Mouse (Mus musculus) embryonic facial prominence, embryonic 10.5 days (tissue): ENCODE results near the gene Atf6. TPM values are rescaled to one million over a fixed set of nuclear protein-coding genes. Genes with fewer than 3 reads are reported as not detected.

Source experiments
- DNase-seq: peaks from one replicate; pipeline ENCODE4 v3.0.0-alpha.2; 2017; ENCODE audit warnings: low spot score
- H3K27ac ChIP-seq: fragments of 300-500 bp; sonication (generic); replicated peaks from 2 replicates; pipeline ENCODE4 v1.5.1; 2016; ENCODE audit warnings: mild to moderate bottlenecking
- H3K27me3 ChIP-seq: fragments of 300-500 bp; sonication (generic); replicated peaks from 2 replicates; pipeline ENCODE4 v1.6.1; 2016; ENCODE audit warnings: low read depth, mild to moderate bottlenecking; ENCODE audit not compliant: poor library complexity, severe bottlenecking
- H3K36me3 ChIP-seq: fragments of 300-500 bp; sonication (generic); replicated peaks from 2 replicates; pipeline ENCODE4 v1.6.1; 2016; ENCODE audit warnings: mild to moderate bottlenecking, moderate library complexity
- H3K4me1 ChIP-seq: fragments of 300-500 bp; sonication (generic); 2 replicates; pipeline ENCODE4 v1.6.1; 2016
- H3K4me3 ChIP-seq: fragments of 300-500 bp; sonication (generic); 2 replicates; pipeline ENCODE4 v1.5.1; 2016; ENCODE audit warnings: mild to moderate bottlenecking, moderate library complexity
- H3K9me3 ChIP-seq: fragments of 300-500 bp; sonication (generic); 2 replicates; pipeline ENCODE4 v1.6.1; 2016; ENCODE audit warnings: mild to moderate bottlenecking
- WGBS: fragments of 180-500 bp; shearing (Covaris S2); methylation state at CpG from one replicate; pipeline ENCODE4 v1.1.7; 2016; 5-methylcytosine and 5-hydroxymethylcytosine counted together
- polyA plus RNA-seq: library from polyadenylated mRNA; unstranded; fragments of >200 nt; fragmentation: Nextera tagmentation; extraction: Ambion mirVana; gene quantifications from 2 replicates; pipeline ENCODE4 v1.2.1, GENCODE M21; 2016

Gene Atf6
- polyA plus RNA-seq, 1 experiment from 2014 or later = 7.0 TPM

GRCm38 (mm10) chr1:170815287-170816004, 52.1 kb downstream of the Atf6 start:
- H3K27me3 ChIP-seq = no peaks in the 10 kb centered on the region
- no peak for DNase-seq
- no peak overlapping the region for H3K27ac ChIP-seq
- 95% methylated on average over 2 of the region's 2 CpGs for WGBS
- H3K4me3 ChIP-seq = no peak overlapping the region
- peaks cover 7% of the 10 kb centered on the region; the same call in 1 of the 2 replicates for H3K36me3 ChIP-seq
- H3K4me1 ChIP-seq = 0 out of 2 replicates have a peak, but pooled peaks cover 2% of the 10 kb centered on the region
- no peaks in the 10 kb centered on the region for H3K9me3 ChIP-seq

- no peak for DNase-seq
- H3K27me3 ChIP-seq = no peaks in the 10 kb centered on the region
- peaks cover 7% of the 10 kb centered on the region; the same call in 1 of the 2 replicates for H3K36me3 ChIP-seq
- no peak overlapping the region for H3K4me3 ChIP-seq
- H3K9me3 ChIP-seq = no peaks in the 10 kb centered on the region
- no peak overlapping the region for H3K27ac ChIP-seq
- WGBS = 79% methylated on average over 5 of the region's 5 CpGs
- H3K4me1 ChIP-seq = no peaks in the 10 kb centered on the region
Observed at GRCm38 (mm10) chr1:170812822-170813221, 54.7 kb downstream of the Atf6 start.

GRCm38 (mm10) chr1:170807600-170808270, 59.8 kb downstream of the Atf6 start:
- 88% methylated on average over 2 of the region's 2 CpGs for WGBS
- Histone ChIP-seq H3K36me3 (no peaks in the 10 kb centered on the region; the same call in 1 of the 2 replicates), H3K4me3 (no peak overlapping the region), H3K27ac (no peak overlapping the region), H3K9me3 (no peaks in the 10 kb centered on the region), H3K4me1 (peaks cover 2% of the 10 kb centered on the region; the same call in 1 of the 2 replicates), H3K27me3 (no peaks in the 10 kb centered on the region)
- DNase-seq = no peak

- DNase-seq = no peak
- WGBS = 71% methylated on average over 11 of the region's 11 CpGs
- Histone ChIP-seq H3K27me3 (no peaks in the 10 kb centered on the region), H3K4me1 (peaks cover 2% of the 10 kb centered on the region; the same call in 1 of the 2 replicates), H3K9me3 (no peaks in the 10 kb centered on the region), H3K4me3 (no peak overlapping the region), H3K27ac (no peak overlapping the region), H3K36me3 (no peaks in the 10 kb centered on the region)
Observed at GRCm38 (mm10) chr1:170804721-170805120, 62.9 kb downstream of the Atf6 start.

- H3K4me1 ChIP-seq = peaks cover 2% of the 10 kb centered on the region; the same call in 1 of the 2 replicates
- no peak overlapping the region for H3K4me3 ChIP-seq
- no peaks in the 10 kb centered on the region for H3K9me3 ChIP-seq
- DNase-seq = no peak
- H3K27me3 ChIP-seq = no peaks in the 10 kb centered on the region
- H3K27ac ChIP-seq = no peak overlapping the region
- WGBS = 75% methylated on average over 7 of the region's 7 CpGs
- peaks cover 4% of the 10 kb centered on the region; the same call in 1 of the 2 replicates for H3K36me3 ChIP-seq
Observed at GRCm38 (mm10) chr1:170802669-170803068, 64.9 kb downstream of the Atf6 start.

- Histone ChIP-seq H3K9me3 (no peaks in the 10 kb centered on the region), H3K27ac (no peak overlapping the region), H3K27me3 (no peaks in the 10 kb centered on the region), H3K4me1 (peaks cover 2% of the 10 kb centered on the region; the same call in 1 of the 2 replicates), H3K36me3 (peaks cover 4% of the 10 kb centered on the region; the same call in 1 of the 2 replicates), H3K4me3 (no peak overlapping the region)
- 88% methylated on average over 3 of the region's 3 CpGs for whole genome bisulfite sequencing
- DNase-seq = no peak
Observed at GRCm38 (mm10) chr1:170800694-170801093, 66.9 kb downstream of the Atf6 start.

- no peak for DNase-seq
- Histone ChIP-seq H3K27ac (no peak overlapping the region), H3K9me3 (no peaks in the 10 kb centered on the region), H3K27me3 (no peaks in the 10 kb centered on the region), H3K4me3 (no peak overlapping the region), H3K4me1 (no peaks in the 10 kb centered on the region), H3K36me3 (peaks cover 10% of the 10 kb centered on the region; the same call in 1 of the 2 replicates)
- 78% methylated on average over 9 of the region's 9 CpGs for WGBS
Observed at GRCm38 (mm10) chr1:170795741-170796347, 71.7 kb downstream of the Atf6 start.

- Histone ChIP-seq H3K36me3 (peaks cover 11% of the 10 kb centered on the region), H3K9me3 (no peaks in the 10 kb centered on the region), H3K4me3 (no peak overlapping the region), H3K27ac (no peak overlapping the region), H3K4me1 (no peaks in the 10 kb centered on the region), H3K27me3 (no peaks in the 10 kb centered on the region)
- WGBS = 80% methylated on average over 6 of the region's 6 CpGs
- no peak for DNase-seq
Observed at GRCm38 (mm10) chr1:170791542-170791941, 76.0 kb downstream of the Atf6 start.

GRCm38 (mm10) chr1:170791001-170791400, 76.6 kb downstream of the Atf6 start:
- 86% methylated on average over 3 of the region's 3 CpGs for WGBS
- Histone ChIP-seq H3K4me3 (no peak overlapping the region), H3K27me3 (no peaks in the 10 kb centered on the region), H3K9me3 (no peaks in the 10 kb centered on the region), H3K36me3 (peaks cover 16% of the 10 kb centered on the region), H3K27ac (no peak overlapping the region), H3K4me1 (no peaks in the 10 kb centered on the region)
- DNase-seq = no peak

- no peaks in the 10 kb centered on the region for H3K27me3 ChIP-seq
- DNase-seq = no peak
- H3K4me3 ChIP-seq = no peak overlapping the region
Observed at GRCm38 (mm10) chr1:170787643-170788042, 79.9 kb downstream of the Atf6 start.

GRCm38 (mm10) chr1:170786570-170787341, 80.8 kb downstream of the Atf6 start:
- H3K4me1 ChIP-seq = no peaks in the 10 kb centered on the region

More at GRCm38 (mm10) chr1:170787643-170788042, 79.9 kb downstream of the Atf6 start:
- Histone ChIP-seq H3K27ac (no peak overlapping the region), H3K36me3 (peaks cover 15% of the 10 kb centered on the region), H3K4me1 (no peaks in the 10 kb centered on the region), H3K9me3 (no peaks in the 10 kb centered on the region)
- WGBS = 65% methylated on average over 1 of the region's 1 CpGs

GRCm38 (mm10) chr1:170777688-170778087, 89.9 kb downstream of the Atf6 start:
- 81% methylated on average over 4 of the region's 4 CpGs for WGBS
- no peaks in the 10 kb centered on the region; the same call in 1 of the 2 replicates for H3K36me3 ChIP-seq
- no peaks in the 10 kb centered on the region for H3K9me3 ChIP-seq
- H3K4me3 ChIP-seq = no peak overlapping the region
- no peak for DNase-seq
- no peaks in the 10 kb centered on the region for H3K4me1 ChIP-seq
- no peaks in the 10 kb centered on the region for H3K27me3 ChIP-seq
- no peak overlapping the region for H3K27ac ChIP-seq

More at GRCm38 (mm10) chr1:170786570-170787341, 80.8 kb downstream of the Atf6 start:
- DNase-seq = no peak
- H3K36me3 ChIP-seq = peaks cover 15% of the 10 kb centered on the region
- H3K9me3 ChIP-seq = no peaks in the 10 kb centered on the region
- no peak overlapping the region for H3K27ac ChIP-seq
- 93% methylated on average over 14 of the region's 14 CpGs for WGBS
- H3K4me3 ChIP-seq = no peak overlapping the region
- no peaks in the 10 kb centered on the region for H3K27me3 ChIP-seq
